Comparison of ENCODE assay signal across 17 mouse cellular contexts in genomic region chr8:84206666-84207065, GRCm38 (mm10). TPM values are rescaled to one million over a fixed set of nuclear protein-coding genes. Genes with fewer than 3 reads are reported as not detected.
DNase-seq lines count a peak whose midpoint lies in the region; ATAC-seq and TF ChIP-seq lines count a peak whose summit lies in the region.
"Had no signal": no experiment of that assay in that cellular context is flagged by ENCODE, and none has a peak within 500 bp of the region (broad histone marks: within the 10 kb centered on the region; RNA-seq: fewer than 3 reads in every experiment).

No protein-coding gene starts in this region.

- no peak for TF ChIP-seq EP300 in lung, postnatal 0 days (IDR thresholded peaks at IDR 0.05)

- TF ChIP-seq CTCF in hindbrain, postnatal 0 days (IDR thresholded peaks at IDR 0.05; ENCODE audit: low read depth) = peak; percentile 26; the same call in 1 of the 2 replicates
- TF ChIP-seq CTCF in lung, postnatal 0 days (IDR thresholded peaks at IDR 0.05) = peak; percentile 45
- TF ChIP-seq CTCF in bone marrow macrophage, adult 2 months (IDR thresholded peaks at IDR 0.05; ENCODE audit: low read depth, low read length) = no peak

- DNase-seq in hindbrain, postnatal 0 days (ENCODE audit: low spot score) = no peak
- no peak for DNase-seq in lung, postnatal 0 days (ENCODE audit: low spot score)
- DNase-seq in lung, postnatal 36 days = no peak
- DNase-seq in ovary, postnatal 10 days (ENCODE audit: low spot score) = no peak
- DNase-seq in urinary bladder, adult 2 months (ENCODE audit: low spot score) = no peak
- DNase-seq: cerebellum, postnatal 10 days; gastrocnemius, postnatal 36 days; heart, postnatal 36 days; kidney, adult 2 months; left cerebral cortex, postnatal 4 days; lung, adult 2 months had no signal

- H3K4me2 ChIP-seq in hindbrain, postnatal 0 days (ENCODE audit: low read depth, low read length) = no peak overlapping the region
- H3K4me2 ChIP-seq in hindbrain, embryonic 13.5 days = no peak overlapping the region
- no peak overlapping the region for H3K4me2 ChIP-seq in lung, postnatal 0 days (replicated peaks; ENCODE audit: low read depth, low read length)
- H3K4me2 ChIP-seq: embryonic facial prominence, embryonic 12.5 days; midbrain, embryonic 11.5 days had no signal

- no peak overlapping the region for H3K9ac ChIP-seq in hindbrain, postnatal 0 days (replicated peaks; ENCODE audit: low read length)
- H3K9ac ChIP-seq in hindbrain, embryonic 13.5 days = no peak overlapping the region
- H3K9ac ChIP-seq in lung, postnatal 0 days (replicated peaks; ENCODE audit: low read depth) = no peak overlapping the region
- H3K9ac ChIP-seq: embryonic facial prominence, embryonic 12.5 days had no signal

- H3K36me3 ChIP-seq in hindbrain, postnatal 0 days (ENCODE audit: insufficient read depth, low read length) = peaks cover 13% of the 10 kb centered on the region
- peaks cover 16% of the 10 kb centered on the region for H3K36me3 ChIP-seq in hindbrain, embryonic 13.5 days
- H3K36me3 ChIP-seq in lung, postnatal 0 days (ENCODE audit: insufficient read depth, low read length) = peaks cover 24% of the 10 kb centered on the region; the same call in 1 of the 2 replicates

- TF ChIP-seq POLR2A in bone marrow macrophage, adult 2 months (IDR thresholded peaks at IDR 0.05; ENCODE audit: borderline replicate concordance, low read depth, low read length) = no peak

- no peaks in the 10 kb centered on the region for H3K9me3 ChIP-seq in hindbrain, postnatal 0 days (ENCODE audit: low read length)
- H3K9me3 ChIP-seq in hindbrain, embryonic 13.5 days = no peaks in the 10 kb centered on the region
- H3K9me3 ChIP-seq in lung, postnatal 0 days (ENCODE audit: low read length) = no peaks in the 10 kb centered on the region
- H3K9me3 ChIP-seq: embryonic facial prominence, embryonic 12.5 days had no signal

- no peak overlapping the region for H3K4me3 ChIP-seq in hindbrain, postnatal 0 days (ENCODE audit: low read length)
- no peak overlapping the region for H3K4me3 ChIP-seq in hindbrain, embryonic 13.5 days
- H3K4me3 ChIP-seq in lung, postnatal 0 days (ENCODE audit: low read depth, low read length) = no peak overlapping the region
- H3K4me3 ChIP-seq in bone marrow macrophage, adult 2 months (ENCODE audit: insufficient read depth, low read length) = no peak overlapping the region
- H3K4me3 ChIP-seq: embryonic facial prominence, embryonic 12.5 days; myocyte had no signal

- H3K4me1 ChIP-seq in hindbrain, postnatal 0 days (ENCODE audit: insufficient read depth, low read length) = peaks cover 11% of the 10 kb centered on the region; the same call in 1 of the 2 replicates
- peaks cover 51% of the 10 kb centered on the region for H3K4me1 ChIP-seq in hindbrain, embryonic 13.5 days (replicated peaks)
- peaks cover 4% of the 10 kb centered on the region for H3K4me1 ChIP-seq in lung, postnatal 0 days (ENCODE audit: insufficient read depth, low read depth, low read length)
- H3K4me1 ChIP-seq in bone marrow macrophage, adult 2 months (ENCODE audit: control insufficient read depth, insufficient read depth, low read length) = peaks cover 36% of the 10 kb centered on the region

- no peak overlapping the region for H3K27ac ChIP-seq in hindbrain, postnatal 0 days
- H3K27ac ChIP-seq in hindbrain, embryonic 13.5 days = no peak overlapping the region
- H3K27ac ChIP-seq in lung, postnatal 0 days (ENCODE audit: low read length) = no peak overlapping the region
- H3K27ac ChIP-seq in bone marrow macrophage, adult 2 months (ENCODE audit: insufficient read depth, low read depth, low read length) = peak overlapping the region; percentile 73

- no peaks in the 10 kb centered on the region for H3K27me3 ChIP-seq in hindbrain, postnatal 0 days (ENCODE audit: insufficient read depth, low read length)
- peaks cover 19% of the 10 kb centered on the region for H3K27me3 ChIP-seq in hindbrain, embryonic 13.5 days
- no peaks in the 10 kb centered on the region for H3K27me3 ChIP-seq in lung, postnatal 0 days (replicated peaks; ENCODE audit: insufficient read depth, low read length)
- H3K27me3 ChIP-seq: embryonic facial prominence, embryonic 12.5 days had no signal

- WGBS in hindbrain, postnatal 0 days = 88% methylated on average over 3 of the region's 3 CpGs
- 90% methylated on average over 3 of the region's 3 CpGs for WGBS in hindbrain, embryonic 13.5 days
- 85% methylated on average over 3 of the region's 3 CpGs for WGBS in lung, postnatal 0 days

- no peak for ATAC-seq in hindbrain, postnatal 0 days
- no peak for ATAC-seq in hindbrain, embryonic 13.5 days (ENCODE audit: low FRiP score)
- no peak for ATAC-seq in lung, postnatal 0 days
- ATAC-seq: forebrain, embryonic 16.5 days had no signal

RNA-seq across cellular contexts. Expression of gene Nanos3, which starts 21.6 kb away (rescaled TPM):
- 2.3 and 3.2 TPM in 2 replicates for total RNA-seq in hindbrain, postnatal 0 days (2014; rRNA removed)
- 11.5 and 15.5 TPM in 2 replicates for polyA plus RNA-seq in hindbrain, postnatal 0 days (2015; fragmentation: Nextera tagmentation; extraction: Ambion mirVana)
- polyA plus RNA-seq in hindbrain, embryonic 13.5 days (2015; fragmentation: Nextera tagmentation; extraction: Ambion mirVana) = 10.3 and 10.9 TPM in 2 replicates
- 1.9 and 3.2 TPM in 2 replicates for polyA plus RNA-seq in lung, postnatal 0 days (2015; fragmentation: Nextera tagmentation; extraction: Ambion mirVana)
- polyA plus RNA-seq in bone marrow macrophage, adult 2 months (2012; ENCODE audit: insufficient read depth, insufficient read length, missing spikeins) = not detected in 2 replicates
- polyA plus RNA-seq in urinary bladder, adult 2 months (2012; rRNA removed) = 0.13 TPM in 1 of 2 replicates, not detected in the other
- total RNA-seq: gastrocnemius, postnatal 36 days had no signal

RNA-seq across cellular contexts. Expression of gene Zswim4, which starts 30.2 kb away (rescaled TPM):
- 44.1 and 50.6 TPM in 2 replicates for total RNA-seq in hindbrain, postnatal 0 days (2014; rRNA removed)
- polyA plus RNA-seq in hindbrain, postnatal 0 days (2015; fragmentation: Nextera tagmentation; extraction: Ambion mirVana) = 11.0 and 11.3 TPM in 2 replicates
- polyA plus RNA-seq in hindbrain, embryonic 13.5 days (2015; fragmentation: Nextera tagmentation; extraction: Ambion mirVana) = 38.5 and 39.1 TPM in 2 replicates
- 7.8 and 8.4 TPM in 2 replicates for polyA plus RNA-seq in lung, postnatal 0 days (2015; fragmentation: Nextera tagmentation; extraction: Ambion mirVana)
- polyA plus RNA-seq in bone marrow macrophage, adult 2 months (2012; ENCODE audit: insufficient read depth, insufficient read length, missing spikeins) = 9.4 and 10.9 TPM in 2 replicates
- polyA plus RNA-seq in urinary bladder, adult 2 months (2012; rRNA removed) = 8.6 and 9.2 TPM in 2 replicates

RNA-seq across cellular contexts. Expression of gene D8Ertd738e, which starts 42.9 kb away (rescaled TPM):
- total RNA-seq in hindbrain, postnatal 0 days (2014; rRNA removed) = 69.4 and 79.5 TPM in 2 replicates
- polyA plus RNA-seq in hindbrain, postnatal 0 days (2015; fragmentation: Nextera tagmentation; extraction: Ambion mirVana) = 318 and 325 TPM in 2 replicates
- 263 and 280 TPM in 2 replicates for polyA plus RNA-seq in hindbrain, embryonic 13.5 days (2015; fragmentation: Nextera tagmentation; extraction: Ambion mirVana)
- polyA plus RNA-seq in lung, postnatal 0 days (2015; fragmentation: Nextera tagmentation; extraction: Ambion mirVana) = 302 and 339 TPM in 2 replicates
- polyA plus RNA-seq in bone marrow macrophage, adult 2 months (2012; ENCODE audit: insufficient read depth, insufficient read length, missing spikeins) = 164 and 172 TPM in 2 replicates
- 183 and 196 TPM in 2 replicates for polyA plus RNA-seq in urinary bladder, adult 2 months (2012; rRNA removed)

RNA-seq across cellular contexts. Expression of gene Mri1, which starts 50.5 kb away (rescaled TPM):
- 46.1 and 71.6 TPM in 2 replicates for total RNA-seq in hindbrain, postnatal 0 days (2014; rRNA removed)
- polyA plus RNA-seq in hindbrain, postnatal 0 days (2015; fragmentation: Nextera tagmentation; extraction: Ambion mirVana) = 41.6 and 44.7 TPM in 2 replicates
- polyA plus RNA-seq in hindbrain, embryonic 13.5 days (2015; fragmentation: Nextera tagmentation; extraction: Ambion mirVana) = 50.7 and 57.6 TPM in 2 replicates
- 47.4 and 56.8 TPM in 2 replicates for polyA plus RNA-seq in lung, postnatal 0 days (2015; fragmentation: Nextera tagmentation; extraction: Ambion mirVana)
- polyA plus RNA-seq in bone marrow macrophage, adult 2 months (2012; ENCODE audit: insufficient read depth, insufficient read length, missing spikeins) = 10.0 and 11.6 TPM in 2 replicates
- 41.1 and 47.3 TPM in 2 replicates for polyA plus RNA-seq in urinary bladder, adult 2 months (2012; rRNA removed)

RNA-seq across cellular contexts. Expression of gene 4930432K21Rik, which starts 58.8 kb away (rescaled TPM):
- total RNA-seq in hindbrain, postnatal 0 days (2014; rRNA removed) = 3.3 and 5.9 TPM in 2 replicates
- 2.7 and 3.0 TPM in 2 replicates for polyA plus RNA-seq in hindbrain, postnatal 0 days (2015; fragmentation: Nextera tagmentation; extraction: Ambion mirVana)
- 1.9 and 2.9 TPM in 2 replicates for polyA plus RNA-seq in hindbrain, embryonic 13.5 days (2015; fragmentation: Nextera tagmentation; extraction: Ambion mirVana)
- 0.80 and 1.0 TPM in 2 replicates for polyA plus RNA-seq in lung, postnatal 0 days (2015; fragmentation: Nextera tagmentation; extraction: Ambion mirVana)
- polyA plus RNA-seq in bone marrow macrophage, adult 2 months (2012; ENCODE audit: insufficient read depth, insufficient read length, missing spikeins) = 0.49 and 1.2 TPM in 2 replicates
- polyA plus RNA-seq in urinary bladder, adult 2 months (2012; rRNA removed) = 0.62 and 0.74 TPM in 2 replicates
